In genomic region chr8:112972418-112972817, GRCm38 (mm10) we compare ENCODE assay signal across 8 mouse cellular contexts.
DNase-seq lines count a peak whose midpoint lies in the region; ATAC-seq and TF ChIP-seq lines count a peak whose summit lies in the region.

No protein-coding gene starts in this region.

- peak; percentile 78 for TF ChIP-seq CTCF in gastrocnemius, adult 2 months (IDR thresholded peaks at IDR 0.05)
- TF ChIP-seq CTCF in liver, postnatal 0 days (IDR thresholded peaks at IDR 0.05; ENCODE audit: low read depth) = peak; percentile 65

- no peaks in the 10 kb centered on the region for H3K36me3 ChIP-seq in liver, postnatal 0 days (replicated peaks; ENCODE audit: insufficient read depth, low read length)

- no peak overlapping the region for H3K4me3 ChIP-seq in gastrocnemius, adult 2 months
- no peak overlapping the region for H3K4me3 ChIP-seq in liver, postnatal 0 days (ENCODE audit: low read depth, low read length)

- H3K27me3 ChIP-seq in liver, postnatal 0 days (ENCODE audit: insufficient read depth, low read length) = no peaks in the 10 kb centered on the region

- no peak overlapping the region for H3K9ac ChIP-seq in liver, postnatal 0 days (replicated peaks)

- 8% methylated on average over 6 of the region's 6 CpGs for WGBS in liver, postnatal 0 days (ENCODE audit: insufficient replicate concordance)

- no peaks in the 10 kb centered on the region for H3K4me1 ChIP-seq in liver, postnatal 0 days (ENCODE audit: insufficient read depth)

- no peak overlapping the region for H3K27ac ChIP-seq in gastrocnemius, adult 2 months
- no peak overlapping the region for H3K27ac ChIP-seq in liver, postnatal 0 days (ENCODE audit: low read depth)

- intact Hi-C loops in gastrocnemius, adult 2 months (cut with DNase I) = loop anchor here (5.0 kb wide), 2 partner anchors 910 to 925 kb away; no protein-coding TSS in a partner anchor

- peak; percentile 78 for DNase-seq in ES-CJ7 (ENCODE audit: low read depth, low spot score)
- DNase-seq in adrenal gland, adult (ENCODE audit: inconsistent age in 2 of 2, low spot score in 1 of 2) = peak; percentile 57 to 88
- peak; percentile 78 to 84 for DNase-seq in cerebellum, postnatal 4 days (ENCODE audit: low spot score in 2 of 2)
- DNase-seq in gastrocnemius, adult 2 months = peak; percentile 58
- peak; percentile 71 to 88 for DNase-seq in kidney, postnatal 36 days
- peak; percentile 56 for DNase-seq in liver, postnatal 0 days
- peak; percentile 84 to 90 for DNase-seq in right cerebral cortex, postnatal 10 days (ENCODE audit: low spot score in 2 of 2)

- no peak for ATAC-seq in liver, postnatal 0 days
- ATAC-seq in megakaryocyte, adult 5-6 weeks (ENCODE audit: poor library complexity, severe bottlenecking) = no peak

- no peak overlapping the region for H3K4me2 ChIP-seq in liver, postnatal 0 days (ENCODE audit: low read depth, low read length)

- TF ChIP-seq EP300 in liver, postnatal 0 days (IDR thresholded peaks at IDR 0.05; ENCODE audit: low read depth) = no peak

- H3K9me3 ChIP-seq in liver, postnatal 0 days (ENCODE audit: low read length) = no peaks in the 10 kb centered on the region
